Comparison of ENCODE assay signal across 14 mouse cellular contexts in genomic region chr1:78688149-78688548, GRCm38 (mm10). TPM values are rescaled to one million over a fixed set of nuclear protein-coding genes. Genes with fewer than 3 reads are reported as not detected.
DNase-seq lines count a peak whose midpoint lies in the region; ATAC-seq and TF ChIP-seq lines count a peak whose summit lies in the region.
"Had no signal": no experiment of that assay in that cellular context is flagged by ENCODE, and none has a peak within 500 bp of the region (broad histone marks: within the 10 kb centered on the region; RNA-seq: fewer than 3 reads in every experiment).

No protein-coding gene starts in this region.

- H3K79me2 ChIP-seq in CH12.LX (replicated peaks; ENCODE audit: control insufficient read depth, extremely low read depth, insufficient read depth, poor library complexity, severe bottlenecking): no peaks in the 10 kb centered on the region

- no peak overlapping the region for H3K4me3 ChIP-seq in forebrain, postnatal 0 days (ENCODE audit: low read depth, low read length)
- no peak overlapping the region for H3K4me3 ChIP-seq in forebrain, embryonic 11.5 days (ENCODE audit: low read depth, low read length)
- H3K4me3 ChIP-seq in left cerebral cortex, adult 2 months: no peak overlapping the region
- H3K4me3 ChIP-seq in CH12.LX (replicated peaks in 1 of 3; ENCODE audit: low read depth in 2 of 3, low read length in 2 of 3, poor library complexity in 1 of 3): no peak overlapping the region
- H3K4me3 ChIP-seq: midbrain, embryonic 15.5 days had no signal

- dilution Hi-C loops in CH12.LX (cut with MboI; ENCODE audit: extremely low pct_ligation_motif_present, extremely low pct_unique_long_range_greater_than_20kb, low sequenced_read_pairs): no loop called here

- no peak overlapping the region for H3K9ac ChIP-seq in forebrain, postnatal 0 days
- H3K9ac ChIP-seq in forebrain, embryonic 11.5 days (ENCODE audit: low read length): no peak overlapping the region
- H3K9ac ChIP-seq in CH12.LX (ENCODE audit: insufficient read depth, low read depth): no peak overlapping the region
- H3K9ac ChIP-seq: midbrain, embryonic 15.5 days had no signal

- 90% methylated on average over 7 of the region's 7 CpGs for WGBS in forebrain, postnatal 0 days
- 91% methylated on average over 7 of the region's 7 CpGs for WGBS in forebrain, embryonic 11.5 days

- intact Hi-C loops in left cerebral cortex, adult 2 months (cut with DNase I): no loop called here
- intact Hi-C loops in left cerebral cortex, postnatal 36 days (cut with DNase I): no loop called here

- ATAC-seq in forebrain, postnatal 0 days: no peak
- ATAC-seq in forebrain, embryonic 11.5 days (replicated peaks; ENCODE audit: low FRiP score): no peak
- ATAC-seq: midbrain, embryonic 15.5 days had no signal

- no peak for DNase-seq in forebrain, postnatal 0 days
- no peak for DNase-seq in forebrain, embryonic 11.5 days (ENCODE audit: low spot score)
- DNase-seq in left cerebral cortex, adult 2 months (ENCODE audit: extremely low spot score in 1 of 2, low spot score in 2 of 2): no peak
- no peak for DNase-seq in left cerebral cortex, postnatal 36 days (ENCODE audit: low spot score in 2 of 2)
- no peak for DNase-seq in CH12.LX (ENCODE audit: extremely low read depth)
- DNase-seq in adipocyte (ENCODE audit: low spot score): peak; percentile 15
- DNase-seq in frontal cortex, postnatal 36 days (ENCODE audit: low spot score in 2 of 2): no peak
- DNase-seq: adrenal gland, postnatal 36 days; gastrocnemius, postnatal 25 days; heart, postnatal 4 days; liver had no signal

- no peak for TF ChIP-seq EP300 in CH12.LX (IDR thresholded peaks at IDR 0.05; ENCODE audit: low read length)

- TF ChIP-seq CTCF in forebrain, postnatal 0 days (IDR thresholded peaks at IDR 0.05; ENCODE audit: low read depth): 0 out of 2 replicates have a peak, but pooled peaks have one; percentile 8
- TF ChIP-seq CTCF in left cerebral cortex, adult 2 months (IDR thresholded peaks at IDR 0.05): peak; percentile 13
- TF ChIP-seq CTCF in CH12.LX (conservative IDR thresholded peaks at IDR 0.05 in 1 of 2, IDR thresholded peaks at IDR 0.05 in 1 of 2; ENCODE audit: low read depth in 2 of 2, low read length in 2 of 2): peak in 1 of 2 experiments; percentile 43; a peak in 2 of 4 replicates

- no peak for TF ChIP-seq POLR2A in CH12.LX (IDR thresholded peaks at IDR 0.05; ENCODE audit: low read depth, low read length)

- no peaks in the 10 kb centered on the region for H3K27me3 ChIP-seq in forebrain, postnatal 0 days (ENCODE audit: insufficient read depth, low read length)
- H3K27me3 ChIP-seq in forebrain, embryonic 11.5 days (ENCODE audit: control insufficient read depth, insufficient read depth, low read length): no peaks in the 10 kb centered on the region
- H3K27me3 ChIP-seq in CH12.LX (replicated peaks): no peaks in the 10 kb centered on the region
- H3K27me3 ChIP-seq: midbrain, embryonic 15.5 days had no signal

- in situ Hi-C loops in CH12.LX (cut with MboI; ENCODE audit: low pct_ligation_motif_present, low pct_unique_long_range_greater_than_20kb, low sequenced_read_pairs): loop anchor here (5.0 kb wide), 1 partner anchor 156 kb away; no protein-coding TSS in a partner anchor

- H3K36me3 ChIP-seq in forebrain, postnatal 0 days (ENCODE audit: insufficient read depth): peaks cover 13% of the 10 kb centered on the region; the same call in 1 of the 2 replicates
- peaks cover 2% of the 10 kb centered on the region; the same call in 1 of the 2 replicates for H3K36me3 ChIP-seq in forebrain, embryonic 11.5 days (ENCODE audit: control insufficient read depth, insufficient read depth, low read length)
- H3K36me3 ChIP-seq in CH12.LX (replicated peaks in 1 of 2; ENCODE audit: control insufficient read depth in 1 of 2, insufficient read depth in 1 of 2, low read length in 1 of 2): peaks cover 4 to 34% of the 10 kb centered on the region in 2 experiments

- TF ChIP-seq RAD21 in CH12.LX (IDR thresholded peaks at IDR 0.05; ENCODE audit: low read depth, low read length): peak; percentile 25

- no peaks in the 10 kb centered on the region for H3K9me3 ChIP-seq in forebrain, postnatal 0 days (ENCODE audit: low read length)
- no peaks in the 10 kb centered on the region for H3K9me3 ChIP-seq in forebrain, embryonic 11.5 days (ENCODE audit: control insufficient read depth, low read length)
- H3K9me3 ChIP-seq in CH12.LX (replicated peaks; ENCODE audit: low read length): no peaks in the 10 kb centered on the region
- H3K9me3 ChIP-seq: G1E; midbrain, embryonic 15.5 days had no signal

- no peak overlapping the region for H3K4me2 ChIP-seq in forebrain, postnatal 0 days (ENCODE audit: low read depth)
- no peak overlapping the region for H3K4me2 ChIP-seq in forebrain, embryonic 11.5 days (ENCODE audit: low read depth, low read length, severe bottlenecking)
- no peak overlapping the region for H3K4me2 ChIP-seq in CH12.LX (ENCODE audit: insufficient read depth, low read depth, poor library complexity, severe bottlenecking)
- H3K4me2 ChIP-seq: heart, embryonic 11.5 days; midbrain, embryonic 15.5 days had no signal

- H3K4me1 ChIP-seq in forebrain, postnatal 0 days (ENCODE audit: insufficient read depth): no peaks in the 10 kb centered on the region
- H3K4me1 ChIP-seq in forebrain, embryonic 11.5 days (replicated peaks; ENCODE audit: control insufficient read depth, insufficient read depth, low read length): no peaks in the 10 kb centered on the region
- H3K4me1 ChIP-seq in CH12.LX (ENCODE audit: control insufficient read depth in 1 of 2, insufficient read depth in 2 of 2): peaks cover 0 to 21% of the 10 kb centered on the region in 2 experiments; a peak in 2 of 4 replicates
- H3K4me1 ChIP-seq: midbrain, embryonic 15.5 days had no signal

- no peak overlapping the region for H3K27ac ChIP-seq in forebrain, postnatal 0 days (ENCODE audit: low read depth, low read length)
- H3K27ac ChIP-seq in forebrain, embryonic 11.5 days (ENCODE audit: low read depth, low read length): no peak overlapping the region
- no peak overlapping the region for H3K27ac ChIP-seq in left cerebral cortex, adult 2 months
- H3K27ac ChIP-seq in CH12.LX (ENCODE audit: insufficient read depth, low read depth): no peak overlapping the region
- H3K27ac ChIP-seq: midbrain, embryonic 15.5 days had no signal

TF ChIP-seq in CH12.LX, 34 proteins besides CTCF, POLR2A, EP300 and RAD21:
- TF ChIP-seq TBP (conservative IDR thresholded peaks at IDR 0.05; ENCODE audit: low read depth, low read length): no peak
- TF ChIP-seq PAX5 (IDR thresholded peaks at IDR 0.05; ENCODE audit: low read length): no peak
- TF ChIP-seq ZNF384 (IDR thresholded peaks at IDR 0.05; ENCODE audit: low read depth, low read length): no peak
- no peak for TF ChIP-seq HCFC1 (IDR thresholded peaks at IDR 0.05; ENCODE audit: low read depth, low read length)
- TF ChIP-seq MAFK (IDR thresholded peaks at IDR 0.05; ENCODE audit: insufficient replicate concordance, low read length): no peak
- no peak for TF ChIP-seq SMC3 (IDR thresholded peaks at IDR 0.05; ENCODE audit: low read depth, low read length)
- TF ChIP-seq RCOR1 (conservative IDR thresholded peaks at IDR 0.05; ENCODE audit: low read depth, low read length): no peak
- TF ChIP-seq E2F4 (IDR thresholded peaks at IDR 0.05; ENCODE audit: insufficient replicate concordance, low read depth, low read length): no peak
- TF ChIP-seq MEF2A (IDR thresholded peaks at IDR 0.05; ENCODE audit: borderline replicate concordance, low read depth, low read length): no peak
- no peak for TF ChIP-seq MAZ (IDR thresholded peaks at IDR 0.05; ENCODE audit: low read depth, low read length)
- no peak for TF ChIP-seq ZKSCAN1 (IDR thresholded peaks at IDR 0.05; ENCODE audit: borderline replicate concordance, low read depth, low read length)
- no peak for TF ChIP-seq NELFE (IDR thresholded peaks at IDR 0.05; ENCODE audit: low read depth, low read length)
- TF ChIP-seq TCF12 (IDR thresholded peaks at IDR 0.05; ENCODE audit: low read depth, low read length): no peak
- TF ChIP-seq USF2 (conservative IDR thresholded peaks at IDR 0.05; ENCODE audit: low read depth, low read length): no peak
- TF ChIP-seq POLR2AphosphoS2 (IDR thresholded peaks at IDR 0.05; ENCODE audit: low read depth, low read length): no peak
- TF ChIP-seq NRF1 (IDR thresholded peaks at IDR 0.05; ENCODE audit: low read depth, low read length): no peak

RNA-seq across cellular contexts. Expression of gene Utp14b, which starts 30.3 kb away (rescaled TPM):
- 9.2 and 12.4 TPM in 2 replicates for total RNA-seq in forebrain, postnatal 0 days (2014; rRNA removed)
- 2.1 and 2.8 TPM in 2 replicates for polyA plus RNA-seq in forebrain, postnatal 0 days (2015; fragmentation: Nextera tagmentation; extraction: Ambion mirVana)
- 5.9 and 6.4 TPM in 2 replicates for polyA plus RNA-seq in forebrain, embryonic 11.5 days (2014; fragmentation: Nextera tagmentation; extraction: Ambion mirVana)
- 10 to 100 TPM; 17.0 to 25.6 TPM for total RNA-seq in left cerebral cortex, adult 2 months (2021)
- total RNA-seq in left cerebral cortex, postnatal 36 days (2021): 10 to 100 TPM; 12.5 to 17.3 TPM
- total RNA-seq in CH12.LX (2012; rRNA removed): 6.9 and 8.9 TPM in 2 replicates
- 11.4 and 13.0 TPM in 2 replicates for total RNA-seq in CH12.LX (2014; rRNA removed)
- 10.4 and 11.0 TPM in 2 replicates for polyA plus RNA-seq in CH12.LX (2012; ENCODE audit: insufficient read length, low read depth)

RNA-seq across cellular contexts. Expression of gene Acsl3, which starts 30.5 kb away (rescaled TPM):
- total RNA-seq in forebrain, postnatal 0 days (2014; rRNA removed): 103 and 107 TPM in 2 replicates
- polyA plus RNA-seq in forebrain, postnatal 0 days (2015; fragmentation: Nextera tagmentation; extraction: Ambion mirVana): 59.6 and 75.6 TPM in 2 replicates
- 99.5 and 102 TPM in 2 replicates for polyA plus RNA-seq in forebrain, embryonic 11.5 days (2014; fragmentation: Nextera tagmentation; extraction: Ambion mirVana)
- 100 to 1,000 TPM; 166 to 169 TPM for total RNA-seq in left cerebral cortex, adult 2 months (2021)
- total RNA-seq in left cerebral cortex, postnatal 36 days (2021): 100 to 1,000 TPM; 159 to 167 TPM
- total RNA-seq in CH12.LX (2012; rRNA removed): 19.0 and 21.4 TPM in 2 replicates
- total RNA-seq in CH12.LX (2014; rRNA removed): 55.4 and 57.5 TPM in 2 replicates
- polyA plus RNA-seq in CH12.LX (2012; ENCODE audit: insufficient read length, low read depth): 24.9 and 25.3 TPM in 2 replicates
